Mouse (Mus musculus): Measurements from ENCODE around the gene Bag5.

DNA sequence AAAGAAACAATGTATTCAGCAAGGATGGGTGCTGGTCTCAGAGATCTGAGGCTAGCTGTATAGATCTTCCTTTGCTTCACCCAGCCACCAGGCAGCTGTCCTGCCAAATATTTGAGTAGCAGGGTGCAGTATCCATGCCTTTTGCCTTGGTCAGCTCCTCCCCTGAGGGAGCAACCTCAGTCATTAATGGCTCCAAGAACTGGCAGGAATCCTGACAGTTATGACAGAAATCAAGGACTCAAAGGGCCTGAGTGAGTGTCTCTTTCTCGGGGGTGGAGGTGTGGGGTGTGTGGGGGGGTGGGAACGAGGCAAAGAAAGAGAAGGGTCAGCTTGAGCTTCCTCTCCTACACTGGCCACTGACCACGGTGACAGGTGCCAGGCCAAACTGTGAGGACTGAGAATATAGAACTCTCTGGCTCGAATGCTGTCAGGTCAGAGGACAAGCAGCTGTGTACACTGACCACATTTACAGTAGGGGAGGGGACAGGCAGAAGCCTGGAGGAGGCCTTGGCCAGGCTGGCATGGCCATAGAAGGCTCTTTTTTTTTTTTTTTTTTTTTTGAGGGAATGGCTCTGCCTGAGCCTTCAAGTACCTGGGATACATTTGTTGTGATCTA lies 43.1 kb upstream of the Bag5 start:
- TF ChIP-seq CTCF (IDR thresholded peaks at IDR 0.05; ENCODE audit: control insufficient read depth, insufficient read depth, insufficient read length) (no peak), MYOG (IDR thresholded peaks at IDR 0.05; ENCODE audit: control insufficient read depth, extremely low read depth, insufficient read length) (no peak)

Data from C2C12 (cell line).